Mouse (Mus musculus): ENCODE data around the gene Msx2. TPM values are rescaled to one million over a fixed set of nuclear protein-coding genes. Genes with fewer than 3 reads are reported as not detected.

Gene Msx2
- 0.03 TPM in 1 of 2 replicates, not detected in the other for polyA plus RNA-seq (2012)

GRCm38 (mm10) chr13:53472614-53473124, at the start of gene Msx2:
Msx2 (minus strand) TSS chr13:53473074.

Other genes starting within 250 kb of the Msx2 start
- not detected in 2 replicates for gene Ror2, start 186.9 kb downstream of the Msx2 start, polyA plus RNA-seq (2012)
- gene Sptlc1, start 95.7 kb downstream of the Msx2 start, polyA plus RNA-seq (2012), result 5.7 TPM in 2 replicates